Mouse (Mus musculus) T-cell, adult 2 months (primary cell): Measurements from ENCODE around the gene Prrc2a.

Experiments used
- DNase-seq: peaks from one replicate; pipeline ENCODE4 v3.0.0; 2022; ENCODE audit warnings: low spot score

The Prrc2a gene

DNA sequence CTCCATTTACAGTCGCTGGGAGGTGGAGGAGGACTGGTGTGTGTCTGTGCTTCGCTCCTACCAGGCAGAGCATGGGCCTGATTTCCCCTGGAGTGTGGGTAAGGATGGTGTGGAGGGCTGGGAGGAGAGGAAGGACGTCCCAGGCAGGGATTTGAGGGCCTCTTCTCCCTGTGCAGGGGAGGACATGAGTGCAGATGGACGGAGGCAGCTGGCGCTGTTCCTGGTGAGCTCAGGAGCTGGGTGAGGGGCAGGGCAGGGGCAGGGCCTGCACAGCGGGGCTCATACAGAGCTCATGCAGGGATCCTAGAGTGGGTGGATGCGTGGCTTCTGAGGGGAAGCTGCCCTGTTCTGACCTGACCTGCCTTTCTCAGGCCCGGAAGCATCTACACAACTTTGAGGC, 62.4 kb downstream of the Prrc2a start:
- no peak for DNase-seq

DNA sequence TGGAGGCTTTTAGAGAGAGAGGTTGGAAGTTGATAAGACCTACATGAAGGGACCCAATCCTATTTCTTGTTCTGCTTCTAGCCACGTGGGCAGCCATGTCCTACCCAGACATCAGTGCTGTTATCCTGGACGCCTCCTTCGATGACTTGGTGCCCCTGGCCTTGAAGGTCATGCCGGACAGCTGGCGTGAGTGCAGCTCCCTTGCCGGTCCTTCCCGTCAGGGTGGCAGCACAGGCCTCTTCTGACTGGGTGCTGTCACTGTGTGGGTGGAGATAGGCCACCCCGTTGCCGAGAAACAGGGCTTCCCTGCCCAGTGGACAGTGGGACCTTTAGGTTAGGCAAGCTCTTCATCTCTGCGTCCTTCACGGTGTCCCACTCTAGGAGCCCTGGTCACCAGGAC, 63.5 kb downstream of the Prrc2a start:
- no peak for DNase-seq

GRCm38 (mm10) chr17:35100196-35100765, 64.4 kb downstream of the Prrc2a start:
- DNase-seq: no peak
